Mouse (Mus musculus) gastrocnemius, postnatal 10 days (tissue): ENCODE results near the gene Ap2a2. TPM values are rescaled to one million over a fixed set of nuclear protein-coding genes. Genes with fewer than 3 reads are reported as not detected.
A peak's percentile ranks its signal among the peaks of the same experiment; 100 is the strongest.
"Not testable (repeated sequence)": the region's sequence is repeated elsewhere in the genome, so short reads cannot be mapped to it uniquely, and the experiment has no call there.

ENCODE experiments used
- DNase-seq: peaks from one replicate; pipeline ENCODE4 v3.0.0; 2021; ENCODE audit warnings: mixed read lengths
- microRNA-seq, 2 experiments: library from miRNA; unstranded; fragments of <30 nt; microRNA quantifications; one replicate each; pipeline ENCODE4 v1.2.0; 2021
- total RNA-seq, 2 experiments: library from RNA; stranded (reverse); gene quantifications; 2 replicates each; pipeline ENCODE4 v1.2.3; 2021

Ap2a2 gene
- total RNA-seq, 2 experiments from 2014 or later = 45.1 to 48.9 TPM

DNA sequence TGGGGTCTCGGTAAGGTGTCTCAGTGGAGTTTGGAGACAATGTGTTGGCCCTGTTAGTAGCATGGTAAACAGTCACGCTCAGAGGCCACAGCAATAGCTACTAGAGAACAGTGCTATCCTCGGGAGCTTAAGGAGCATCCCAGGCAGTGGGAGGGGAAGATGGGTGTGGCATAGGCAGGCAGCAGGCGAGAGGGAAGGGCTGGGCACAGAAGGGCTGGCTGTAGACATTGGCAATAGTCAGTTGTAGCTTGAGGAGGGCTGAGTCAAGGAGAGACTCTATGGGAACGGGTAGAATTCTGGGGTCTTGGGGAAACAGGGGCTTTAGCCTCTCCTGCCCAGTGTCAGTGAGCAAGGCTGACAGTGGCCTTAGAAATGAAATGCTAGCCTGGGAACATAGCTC is 100.2 kb downstream of the Ap2a2 start:
- DNase-seq = no peak

DNA sequence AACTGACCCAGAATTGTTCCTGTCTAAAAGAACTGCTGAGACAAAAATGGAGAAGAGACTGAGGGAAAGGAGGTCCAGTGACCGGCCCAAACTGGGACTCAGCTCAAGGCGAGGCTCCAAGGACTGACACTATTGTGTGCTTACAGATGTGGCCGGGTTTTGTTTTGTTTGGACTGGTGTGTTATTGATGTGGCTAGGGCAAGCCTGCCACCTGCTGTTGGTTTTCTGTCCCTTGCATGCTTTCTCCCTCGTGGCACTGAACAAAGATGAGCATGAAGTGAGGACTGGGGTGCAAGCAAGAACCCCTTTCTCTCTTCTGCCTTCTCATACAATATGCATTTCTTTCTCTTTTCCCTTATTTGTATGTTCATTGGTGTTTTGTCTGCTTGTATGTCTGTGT is 104.2 kb downstream of the Ap2a2 start:
- peak; percentile 30 for DNase-seq

DNA sequence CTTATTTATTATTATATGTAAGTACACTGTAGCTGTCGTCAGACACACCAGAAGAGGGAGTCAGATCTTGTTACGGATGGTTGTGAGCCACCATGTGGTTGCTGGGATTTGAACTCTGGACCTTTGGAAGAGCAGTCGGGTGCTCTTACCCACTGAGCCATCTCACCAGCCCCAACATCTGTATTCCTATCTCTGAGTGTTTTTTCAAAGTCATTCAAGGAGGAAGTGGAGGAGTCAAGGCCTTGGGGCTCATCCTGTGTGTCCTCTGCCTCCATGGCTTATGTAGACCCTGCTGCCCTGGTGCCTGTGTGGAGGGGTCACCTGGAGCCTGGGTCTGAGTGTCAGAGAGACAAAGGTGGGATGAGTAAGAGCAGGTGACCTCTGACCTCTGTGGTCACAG is 107.1 kb downstream of the Ap2a2 start:
- DNase-seq = not testable (repeated sequence)

DNA sequence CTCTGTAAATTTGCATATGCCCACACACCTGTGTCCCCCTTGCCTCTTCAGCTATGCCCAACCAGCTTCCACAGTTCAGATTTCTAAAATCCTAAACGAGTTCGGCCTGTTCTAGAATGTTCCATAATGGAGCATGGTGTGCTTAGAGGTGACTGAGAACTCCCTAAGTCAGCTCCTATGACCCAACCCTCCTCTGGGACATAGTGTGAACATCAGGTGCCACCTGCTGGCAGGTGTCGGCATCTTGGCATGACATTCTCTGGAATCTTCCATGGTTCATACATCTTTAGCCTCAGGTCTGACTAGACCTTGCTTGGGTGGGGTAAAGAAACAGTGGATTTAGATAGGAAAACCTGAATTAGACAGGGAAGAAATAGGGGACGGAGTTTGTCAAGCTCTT is 109.0 kb downstream of the Ap2a2 start:
- no peak for DNase-seq

DNA sequence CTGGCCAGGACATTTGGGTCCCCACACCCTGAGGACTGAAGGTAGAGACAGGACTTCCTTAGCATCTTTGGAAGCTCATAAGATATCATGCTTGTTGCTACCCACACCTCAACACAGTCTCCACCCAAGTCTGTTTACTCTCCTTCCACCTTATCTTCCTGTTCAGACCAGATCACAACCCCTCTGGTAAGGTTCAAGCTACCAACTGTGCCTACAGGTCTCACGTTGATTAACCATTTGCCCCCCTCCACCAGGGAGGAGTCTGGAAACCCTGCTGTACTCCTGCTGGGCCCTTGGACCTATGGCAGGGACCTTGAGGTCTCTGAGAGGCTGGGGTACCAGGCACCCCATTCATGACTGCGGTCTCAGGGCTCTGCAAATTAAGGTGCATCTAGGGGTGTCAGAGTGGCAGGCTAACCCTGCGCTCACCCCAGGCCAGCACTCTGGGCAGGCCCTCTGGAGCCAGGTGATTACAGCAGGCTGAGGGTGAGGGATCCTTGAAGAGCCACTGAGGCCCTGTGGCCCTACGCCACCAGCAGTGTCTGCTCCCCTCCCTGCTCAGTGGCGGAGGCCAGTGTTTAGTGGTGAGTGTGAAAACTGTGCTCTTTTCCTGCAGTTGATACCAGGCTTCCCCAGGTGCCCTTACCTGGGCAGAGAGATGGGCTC is 109.8 kb downstream of the Ap2a2 start:
- no peak for DNase-seq

DNA sequence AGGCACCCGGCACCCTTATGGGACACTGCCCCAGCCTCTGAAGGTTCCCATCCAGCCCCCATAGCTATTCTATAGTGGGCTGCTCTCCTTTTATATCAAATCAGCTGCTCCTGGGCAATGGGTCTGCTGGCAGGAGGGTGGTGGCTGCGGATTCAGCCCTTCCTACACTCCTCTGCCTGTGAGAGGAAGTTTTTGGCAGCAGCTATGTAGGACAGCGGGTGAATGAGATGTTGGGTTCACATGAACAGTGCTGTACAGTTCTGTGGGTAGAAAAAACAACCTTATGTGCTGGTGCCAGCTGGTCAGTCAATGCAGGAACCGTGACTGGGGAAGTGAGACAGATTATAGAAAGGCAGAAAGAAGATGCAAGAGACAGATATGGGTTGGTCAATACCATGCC is 116.9 kb downstream of the Ap2a2 start:
- no peak for DNase-seq

Small RNA genes lying within 50 kb of the gene (microRNA-seq; reads per million reads assigned to microRNA genes)
- gene Mir7063 = 0 to 0.32 reads per million in 2 experiments

Other genes starting within 250 kb of the Ap2a2 start
- 10 to 100 TPM; 24.6 to 28.7 TPM for gene Deaf1, start 234.5 kb upstream of the Ap2a2 start, total RNA-seq
- 10 to 100 TPM; 12.1 to 12.8 TPM for gene Tmem80, start 234.4 kb upstream of the Ap2a2 start, total RNA-seq
- gene Eps8l2, start 223.3 kb upstream of the Ap2a2 start, total RNA-seq = 1 to 10 TPM; 1.5 to 2.3 TPM
- 100 to 1,000 TPM; 110 to 111 TPM for gene Taldo1, start 170.0 kb upstream of the Ap2a2 start, total RNA-seq
- 10 to 100 TPM; 12.1 to 13.5 TPM for gene Gatd1, start 148.0 kb upstream of the Ap2a2 start, total RNA-seq
- gene Cend1, start 132.7 kb upstream of the Ap2a2 start, total RNA-seq = 1 to 10 TPM in 1 of 2 experiments, under 1 TPM in 1; 0.66 to 1.4 TPM
- 10 to 100 TPM; 14.5 to 25.7 TPM for gene Slc25a22, start 124.3 kb upstream of the Ap2a2 start, total RNA-seq
- 1 to 10 TPM; 2.4 to 3.2 TPM for gene Pidd1, start 118.1 kb upstream of the Ap2a2 start, total RNA-seq
- gene Rplp2, start 114.8 kb upstream of the Ap2a2 start, total RNA-seq = 1,000 to 10,000 TPM in 1 of 2 experiments, 100 to 1,000 TPM in 1; 886 to 1,008 TPM
- gene Pnpla2, start 107.0 kb upstream of the Ap2a2 start, total RNA-seq = 100 to 1,000 TPM; 119 to 151 TPM
- 1 to 10 TPM; 8.6 to 9.9 TPM for gene Cracr2b, start 101.1 kb upstream of the Ap2a2 start, total RNA-seq
- gene Cd151, start 94.8 kb upstream of the Ap2a2 start, total RNA-seq = 10 to 100 TPM; 77.7 to 88.5 TPM
- gene Polr2l, start 87.0 kb upstream of the Ap2a2 start, total RNA-seq = 10 to 100 TPM; 43.4 to 49.0 TPM
- 10 to 100 TPM; 18.6 to 21.0 TPM for gene Tspan4, start 86.9 kb upstream of the Ap2a2 start, total RNA-seq
- 10 to 100 TPM; 22.7 to 22.8 TPM for gene Chid1, start 22.3 kb upstream of the Ap2a2 start, total RNA-seq
- not detected for gene Muc6, start 93.1 kb downstream of the Ap2a2 start, total RNA-seq
- under 1 TPM; 0.28 to 0.32 TPM for gene Muc2, start 128.2 kb downstream of the Ap2a2 start, total RNA-seq
- gene Muc5ac, start 226.8 kb downstream of the Ap2a2 start, total RNA-seq = not detected